Mouse (Mus musculus): ENCODE data around the gene Pitpnm1.

Pitpnm1 gene

GRCm38 (mm10) chr19:4139446-4139845 is 39.6 kb downstream of the Pitpnm1 start, which contains the start of gene Gpr152:
Gene Gpr152, plus strand, starts transcription at chr19:4139787.
- no peak for DNase-seq (ENCODE audit: low read depth, low spot score)

GRCm38 (mm10) chr19:4140147-4140546 is 40.3 kb downstream of the Pitpnm1 start:
- DNase-seq (ENCODE audit: low read depth, low spot score): no peak

GRCm38 (mm10) chr19:4142416-4143173 is 42.8 kb downstream of the Pitpnm1 start:
- no peak for DNase-seq (ENCODE audit: low read depth, low spot score)

GRCm38 (mm10) chr19:4143759-4144268 is 44.0 kb downstream of the Pitpnm1 start, which contains the start of gene Cabp4:
Gene Cabp4, minus strand, starts transcription at chr19:4144033.
- DNase-seq (ENCODE audit: low read depth, low spot score): no peak

GRCm38 (mm10) chr19:4144550-4145498 is 45.0 kb downstream of the Pitpnm1 start:
- DNase-seq (ENCODE audit: low read depth, low spot score): no peak

- no peak for DNase-seq (ENCODE audit: low read depth, low spot score)
Measured at GRCm38 (mm10) chr19:4145936-4146335, 46.1 kb downstream of the Pitpnm1 start.

GRCm38 (mm10) chr19:4146366-4147021 is 46.7 kb downstream of the Pitpnm1 start:
- DNase-seq (ENCODE audit: low read depth, low spot score): no peak

GRCm38 (mm10) chr19:4147022-4147405 is 47.2 kb downstream of the Pitpnm1 start:
- DNase-seq (ENCODE audit: low read depth, low spot score): no peak

GRCm38 (mm10) chr19:4147782-4148490 is 48.1 kb downstream of the Pitpnm1 start:
- DNase-seq (ENCODE audit: low read depth, low spot score): no peak

GRCm38 (mm10) chr19:4148491-4148806 is 48.7 kb downstream of the Pitpnm1 start, which contains the start of gene Coro1b:
Gene Coro1b, plus strand, starts transcription at chr19:4148619.
- DNase-seq (ENCODE audit: low read depth, low spot score): peak; percentile 85

GRCm38 (mm10) chr19:4148819-4149218 is 49.0 kb downstream of the Pitpnm1 start:
- DNase-seq (ENCODE audit: low read depth, low spot score): no peak

- DNase-seq (ENCODE audit: low read depth, low spot score): no peak
Measured at GRCm38 (mm10) chr19:4149283-4149682, 49.5 kb downstream of the Pitpnm1 start.

- DNase-seq (ENCODE audit: low read depth, low spot score): no peak
Measured at GRCm38 (mm10) chr19:4149764-4150461, 50.1 kb downstream of the Pitpnm1 start.

- DNase-seq (ENCODE audit: low read depth, low spot score): no peak
Measured at GRCm38 (mm10) chr19:4150567-4151487, 51.0 kb downstream of the Pitpnm1 start.

- no peak for DNase-seq (ENCODE audit: low read depth, low spot score)
Measured at GRCm38 (mm10) chr19:4151488-4151860, 51.7 kb downstream of the Pitpnm1 start.

GRCm38 (mm10) chr19:4151898-4152297 is 52.1 kb downstream of the Pitpnm1 start:
- no peak for DNase-seq (ENCODE audit: low read depth, low spot score)

- no peak for DNase-seq (ENCODE audit: low read depth, low spot score)
Measured at GRCm38 (mm10) chr19:4152445-4153231, 52.8 kb downstream of the Pitpnm1 start.

- DNase-seq (ENCODE audit: low read depth, low spot score): no peak
Measured at GRCm38 (mm10) chr19:4153232-4153654, 53.4 kb downstream of the Pitpnm1 start, which contains the start of gene Ptprcap. Gene Ptprcap, plus strand, starts transcription at chr19:4153604.
